Mouse (Mus musculus): Measurements from ENCODE around the gene Cpeb3.

DNA sequence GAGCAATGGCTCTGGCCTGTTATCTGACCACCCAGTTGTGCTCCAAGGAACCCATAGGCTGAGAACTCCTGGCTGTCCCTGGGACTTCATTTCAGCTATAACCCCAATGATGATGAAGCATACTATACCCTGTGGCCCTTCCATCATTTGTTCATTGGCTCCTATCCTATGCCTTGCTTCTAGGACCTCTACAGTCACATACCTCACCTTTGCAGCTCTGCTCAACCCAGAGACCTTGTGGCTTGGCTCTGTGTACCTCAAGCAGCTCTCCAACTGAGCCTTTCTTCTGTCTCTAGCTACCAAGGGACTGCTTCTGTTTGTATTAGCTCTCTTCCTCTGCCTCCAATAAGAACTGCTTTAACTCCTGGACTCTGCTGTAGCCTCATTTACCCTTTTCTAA, 83.4 kb downstream of the Cpeb3 start:
- TF ChIP-seq CTCF (conservative IDR thresholded peaks at IDR 0.05; ENCODE audit: low read length), result no peak
- no peak for TF ChIP-seq POU5F1 (IDR thresholded peaks at IDR 0.05; ENCODE audit: borderline replicate concordance, low read length)

Data from E14TG2a.4 (cell line).